Mouse (Mus musculus) kidney, adult 2 months (tissue): ENCODE data around the gene Ttc7.

ENCODE experiments used
- CTCF ChIP-seq: fragments of 200-500 bp; conservative IDR thresholded peaks from 2 replicates; pipeline ENCODE4 v1.5.1; 2011; ENCODE audit warnings: low read depth, mild to moderate bottlenecking, control low read depth, low read length, moderate library complexity, mixed read lengths; ENCODE audit not compliant: insufficient read depth, insufficient read length
- POLR2A ChIP-seq: fragments of 200-500 bp; IDR thresholded peaks from one replicate; pipeline ENCODE4 v1.6.1; 2011; ENCODE audit warnings: low read depth, low read length, control low read depth

GRCm38 (mm10) chr17:87364108-87364507, 81.4 kb downstream of the Ttc7 start:
- no peak for TF ChIP-seq CTCF
- TF ChIP-seq POLR2A, result no peak
